Mouse (Mus musculus): ENCODE data around the gene Rpp40. TPM values are rescaled to one million over a fixed set of nuclear protein-coding genes. Genes with fewer than 3 reads are reported as not detected.

The Rpp40 gene
- total RNA-seq (2021): 1 to 10 TPM; 6.1 to 10.0 TPM
- long read RNA-seq, full-length matches to known transcripts: 3 of 4 reads
- long read RNA-seq, partial matches to known transcripts: 0 of 4 reads
- long read RNA-seq, other reads (novel, unspliced or antisense): 1 of 4 reads

- DNase-seq (ENCODE audit: low spot score in 2 of 2): peak; percentile 91 to 97
These were observed at the start of gene Rpp40 for GRCm38 (mm10) chr13:35905879-35906481. Gene Rpp40 (minus strand): TSS chr13:35906359.

- no peak for DNase-seq (ENCODE audit: low spot score in 2 of 2)
These were observed 43.8 kb upstream of the Rpp40 start for GRCm38 (mm10) chr13:35949814-35950455.

DNA sequence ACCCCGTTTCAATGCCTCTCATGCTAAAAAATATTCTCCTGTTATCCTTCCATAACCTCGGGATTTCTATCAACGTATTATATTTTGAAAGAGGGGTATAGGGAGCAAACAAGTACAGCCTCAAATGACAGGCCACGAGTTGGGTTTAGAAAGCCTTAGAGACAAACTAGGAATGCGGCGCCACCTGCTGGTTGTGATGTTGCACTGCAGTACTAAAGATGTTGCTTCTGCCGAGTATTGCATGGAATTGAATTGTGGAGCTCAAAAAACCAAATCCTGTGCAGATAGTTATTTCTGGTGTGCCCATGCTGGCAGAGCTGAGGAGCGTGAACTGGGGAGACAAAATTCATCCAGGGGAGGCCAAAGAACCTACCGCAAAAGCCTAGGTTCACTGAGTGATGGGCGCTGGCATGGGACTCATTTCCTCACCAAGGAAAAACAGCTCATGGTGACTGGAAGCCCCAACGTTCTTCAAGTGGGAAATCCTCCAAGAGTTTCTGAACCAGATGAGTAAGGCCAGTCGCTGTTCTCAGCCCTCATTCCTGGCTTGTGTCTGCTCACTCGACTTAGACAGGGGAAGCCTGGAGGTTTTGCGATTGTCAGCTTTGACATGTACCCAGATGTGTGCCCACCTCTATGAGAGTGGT is 41.3 kb upstream of the Rpp40 start:
- DNase-seq (ENCODE audit: low spot score in 2 of 2): peak; percentile 54 to 89

GRCm38 (mm10) chr13:35946659-35947353 is 40.6 kb upstream of the Rpp40 start:
- no peak for DNase-seq (ENCODE audit: low spot score in 2 of 2)

DNA sequence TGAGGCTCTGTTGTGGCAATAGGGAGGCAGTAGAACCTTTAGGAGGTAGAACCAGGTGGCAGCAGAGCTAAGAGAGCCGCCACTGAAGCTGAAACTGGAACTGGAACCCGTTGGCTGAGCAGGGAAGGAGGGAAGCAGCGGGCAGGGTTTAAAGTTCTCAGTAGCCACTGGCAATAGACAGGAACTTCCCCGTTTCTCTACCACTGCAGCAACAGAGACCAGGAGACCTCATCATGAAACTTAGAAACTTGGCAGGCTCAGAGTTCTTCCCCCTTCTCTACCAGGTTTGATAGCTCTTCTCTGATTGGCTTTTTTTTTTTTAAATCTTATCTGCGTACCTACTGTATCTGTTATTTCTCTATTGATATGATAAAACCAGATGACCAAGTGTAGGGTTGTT is 34.8 kb upstream of the Rpp40 start:
- DNase-seq (ENCODE audit: low spot score in 2 of 2): no peak

GRCm38 (mm10) chr13:35939871-35940665 is 33.9 kb upstream of the Rpp40 start:
- no peak for DNase-seq (ENCODE audit: low spot score in 2 of 2)

- DNase-seq (ENCODE audit: low spot score in 2 of 2): peak; percentile 60 to 85
These were observed 31.8 kb upstream of the Rpp40 start for GRCm38 (mm10) chr13:35937991-35938390.

DNA sequence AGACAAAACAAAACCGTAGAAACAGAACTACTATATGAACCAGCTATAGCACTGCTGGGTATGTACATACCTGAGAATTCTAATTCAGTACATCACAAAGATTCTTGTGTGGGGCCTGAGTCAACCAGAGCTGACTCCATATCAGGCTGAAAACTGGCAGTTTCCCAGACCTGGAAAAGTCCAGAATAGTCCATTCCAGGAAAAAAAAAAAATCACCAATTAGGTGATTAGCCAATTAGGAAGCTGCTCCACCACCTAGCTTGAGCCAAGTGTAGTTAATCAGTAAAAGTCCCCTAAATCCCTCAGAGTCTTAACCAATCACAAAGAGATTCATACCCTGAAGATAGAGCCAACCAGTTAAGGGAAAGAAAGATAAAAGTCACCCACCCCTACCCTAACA is 5.3 kb upstream of the Rpp40 start:
- no peak for DNase-seq (ENCODE audit: low spot score in 2 of 2)

DNA sequence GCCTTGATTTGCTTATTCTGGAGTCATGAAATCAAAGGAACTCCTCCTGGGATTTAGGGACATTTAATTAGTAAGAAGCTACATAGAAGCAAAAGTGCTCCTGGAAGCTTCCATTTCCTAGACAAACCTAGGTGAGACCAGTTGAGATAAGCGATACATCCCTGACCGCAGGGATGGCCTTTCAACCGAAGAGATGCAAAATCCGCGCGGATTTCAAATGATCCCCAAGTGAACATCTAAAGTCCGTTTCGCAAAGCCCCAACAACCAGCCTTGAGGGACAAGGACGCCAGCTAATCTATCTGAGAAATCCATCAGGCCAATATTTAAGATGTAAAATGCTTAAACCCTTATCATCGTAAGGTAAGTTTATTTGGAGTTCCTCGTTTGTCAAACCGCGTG is 781 bp downstream of the Rpp40 start:
- no peak for DNase-seq (ENCODE audit: low spot score in 2 of 2)

DNA sequence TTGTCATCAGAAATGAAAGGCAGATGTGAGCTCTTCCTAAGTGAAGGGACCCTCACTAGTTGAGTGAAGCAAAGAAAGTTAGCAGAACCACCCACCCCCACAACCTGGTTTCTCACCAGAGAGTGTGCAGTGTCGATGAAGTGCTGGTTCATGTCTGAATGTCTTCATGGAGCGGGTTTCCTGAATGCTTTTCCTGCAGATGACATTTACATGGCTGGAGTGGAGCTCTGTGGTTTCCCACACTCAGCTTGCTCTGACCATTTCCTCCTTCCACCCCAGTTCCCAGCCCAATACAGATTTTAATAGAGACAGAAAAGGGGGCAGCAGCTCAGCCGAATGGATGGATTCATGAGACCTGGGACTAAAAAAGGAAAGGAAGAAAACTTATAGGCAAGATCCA is 13.3 kb downstream of the Rpp40 start:
- DNase-seq (ENCODE audit: low spot score in 2 of 2): no peak

GRCm38 (mm10) chr13:35886121-35886725 is 19.9 kb downstream of the Rpp40 start:
- DNase-seq (ENCODE audit: low spot score in 2 of 2): peak in 1 of 2 experiments; percentile 18

GRCm38 (mm10) chr13:35880555-35881046 is 25.6 kb downstream of the Rpp40 start:
- DNase-seq (ENCODE audit: low spot score in 2 of 2): peak; percentile 5 to 23

DNA sequence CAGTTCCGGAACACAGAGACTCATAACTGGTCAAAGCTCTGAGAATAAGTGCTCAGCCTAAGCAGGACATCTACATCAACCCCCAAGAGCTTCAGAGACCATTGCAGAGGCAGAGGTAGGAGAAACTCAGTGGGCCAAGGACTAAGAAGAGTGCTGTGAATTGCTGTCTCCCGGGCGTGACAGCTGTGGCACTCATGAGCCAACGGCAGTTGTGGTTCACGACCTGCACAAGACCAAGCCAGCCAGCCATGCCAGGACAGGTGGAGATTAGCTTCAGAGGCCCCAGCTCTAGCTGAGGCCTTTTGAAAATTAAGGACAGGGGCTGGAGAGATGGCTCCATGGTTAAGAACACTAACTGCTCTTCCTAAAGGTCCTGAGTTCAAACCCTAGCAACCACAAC is 26.6 kb downstream of the Rpp40 start:
- DNase-seq (ENCODE audit: low spot score in 2 of 2): no peak

DNA sequence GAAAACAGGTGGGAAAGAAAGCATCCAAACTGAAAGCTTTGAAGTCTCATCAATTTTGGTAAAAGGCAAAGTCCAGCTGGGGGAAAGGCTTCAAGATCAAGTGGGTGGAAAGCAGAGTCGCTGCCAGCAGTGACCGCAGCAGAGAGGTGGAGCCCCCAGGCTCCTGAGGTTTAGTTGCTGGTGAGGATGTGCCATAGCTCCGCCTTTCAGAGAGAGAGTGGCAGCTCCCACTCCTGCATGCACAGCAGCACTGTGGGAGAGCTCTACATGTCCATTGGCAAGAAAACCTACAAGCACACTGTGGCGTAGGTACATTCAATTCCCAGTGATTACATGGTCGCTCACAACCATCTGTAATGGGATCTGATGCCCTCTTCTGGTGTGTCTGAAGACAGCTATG is 27.1 kb downstream of the Rpp40 start:
- DNase-seq (ENCODE audit: low spot score in 2 of 2): no peak

GRCm38 (mm10) chr13:35878282-35878681 is 27.9 kb downstream of the Rpp40 start:
- DNase-seq (ENCODE audit: low spot score in 2 of 2): no peak

- no peak for DNase-seq (ENCODE audit: low spot score in 2 of 2)
These were observed 30.8 kb downstream of the Rpp40 start for GRCm38 (mm10) chr13:35875396-35875795.

- no peak for DNase-seq (ENCODE audit: low spot score in 2 of 2)
These were observed 35.1 kb downstream of the Rpp40 start for GRCm38 (mm10) chr13:35871107-35871506.

- DNase-seq (ENCODE audit: low spot score in 2 of 2): no peak
These were observed 35.5 kb downstream of the Rpp40 start for GRCm38 (mm10) chr13:35870659-35871058.

GRCm38 (mm10) chr13:35860916-35861315 is 45.2 kb downstream of the Rpp40 start:
- no peak for DNase-seq (ENCODE audit: low spot score in 2 of 2)

- DNase-seq (ENCODE audit: low spot score in 2 of 2): no peak
These were observed 48.7 kb downstream of the Rpp40 start for GRCm38 (mm10) chr13:35857486-35857885.
